In genomic region chr1:192190508-192191321, GRCm38 (mm10) we compare ENCODE assay signal across 8 mouse cellular contexts. TPM values are rescaled to one million over a fixed set of nuclear protein-coding genes. Genes with fewer than 3 reads are reported as not detected.
DNase-seq lines count a peak whose midpoint lies in the region; ATAC-seq and TF ChIP-seq lines count a peak whose summit lies in the region.

TSS of gene Kcnh1 (plus strand) at chr1:192190774.

- peak; percentile 93 for ATAC-seq in hindbrain, postnatal 0 days

- no peaks in the 10 kb centered on the region for H3K27me3 ChIP-seq in hindbrain, postnatal 0 days (ENCODE audit: insufficient read depth, low read length)

- H3K4me2 ChIP-seq in hindbrain, postnatal 0 days (ENCODE audit: low read depth, low read length): peak within 1 kb of the TSS; percentile 81

- H3K4me3 ChIP-seq in hindbrain, postnatal 0 days (ENCODE audit: low read length): peak within 1 kb of the TSS; percentile 59
- H3K4me3 ChIP-seq in left cerebral cortex, adult 2 months: peak within 1 kb of the TSS; percentile 69

- H3K36me3 ChIP-seq in hindbrain, postnatal 0 days (ENCODE audit: insufficient read depth, low read length): no peaks in the 10 kb centered on the region

- H3K27ac ChIP-seq in hindbrain, postnatal 0 days: peak within 1 kb of the TSS; percentile 66
- peak within 1 kb of the TSS; percentile 92 for H3K27ac ChIP-seq in left cerebral cortex, adult 2 months

- H3K9me3 ChIP-seq in hindbrain, postnatal 0 days (ENCODE audit: low read length): no peaks in the 10 kb centered on the region

- peak; percentile 85 for TF ChIP-seq CTCF in hindbrain, postnatal 0 days (IDR thresholded peaks at IDR 0.05; ENCODE audit: low read depth)
- TF ChIP-seq CTCF in left cerebral cortex, adult 2 months (IDR thresholded peaks at IDR 0.05): peak; percentile 93

- H3K9ac ChIP-seq in hindbrain, postnatal 0 days (replicated peaks; ENCODE audit: low read length): peak within 1 kb of the TSS; percentile 59

- peak; percentile 92 for DNase-seq in ZHBTc4 (ENCODE audit: low read depth, low spot score)
- DNase-seq in cerebellum, postnatal 4 days (ENCODE audit: low spot score in 2 of 2): peak; percentile 79 to 87
- peak; percentile 68 to 75 for DNase-seq in gastrocnemius, adult 8-10 months (ENCODE audit: low spot score in 2 of 2)
- DNase-seq in hindbrain, postnatal 0 days (ENCODE audit: low spot score): peak; percentile 91
- DNase-seq in left cerebral cortex, adult 2 months (ENCODE audit: extremely low spot score in 1 of 2, low spot score in 2 of 2): peak; percentile 96 to 98
- peak; percentile 91 to 92 for DNase-seq in lung, postnatal 4 days
- peak; percentile 93 to 95 for DNase-seq in right cerebral cortex, adult 2 months (ENCODE audit: low spot score in 2 of 2)
- peak; percentile 87 for DNase-seq in urinary bladder, adult 2 months (ENCODE audit: low spot score)

- under 1% methylated on average over 72 of the region's 73 CpGs for WGBS in hindbrain, postnatal 0 days

- peaks cover 6% of the 10 kb centered on the region; the same call in 1 of the 2 replicates for H3K4me1 ChIP-seq in hindbrain, postnatal 0 days (ENCODE audit: insufficient read depth, low read length)

- intact Hi-C loops in left cerebral cortex, adult 2 months (cut with DNase I): loop anchor here (1.0 to 5.0 kb wide), 8 partner anchors 77 to 522 kb away; no protein-coding TSS in a partner anchor

RNA-seq across cellular contexts. Expression of gene Kcnh1, which starts in this region (rescaled TPM):
- total RNA-seq in gastrocnemius, adult 8-10 months (2022): under 1 TPM in 3 of 4 experiments, not detected in 1; 0.02 to 0.05 (median 0.03) TPM
- total RNA-seq in hindbrain, postnatal 0 days (2014; rRNA removed): 7.0 TPM in 2 replicates
- 2.7 and 2.9 TPM in 2 replicates for polyA plus RNA-seq in hindbrain, postnatal 0 days (2015; fragmentation: Nextera tagmentation; extraction: Ambion mirVana)
- 10 to 100 TPM; 71.9 to 76.4 TPM for total RNA-seq in left cerebral cortex, adult 2 months (2021)
- polyA plus RNA-seq in urinary bladder, adult 2 months (2012; rRNA removed): 1.2 and 1.9 TPM in 2 replicates

Comparison
In these comparisons a context has a peak if more than half of its experiments do, and no peak if none do; other contexts are left out.
1. Peak in every context shown above with its lines: DNase-seq, ATAC-seq, H3K4me3 ChIP-seq and H3K27ac ChIP-seq.
2. Peak in DNase-seq in gastrocnemius, adult 8-10 months; RNA of the gene not detected or under 1 TPM.